Mouse (Mus musculus): ENCODE data around the gene Tbx10. TPM values are rescaled to one million over a fixed set of nuclear protein-coding genes. Genes with fewer than 3 reads are reported as not detected.
"Not testable (repeated sequence)": the region's sequence is repeated elsewhere in the genome, so short reads cannot be mapped to it uniquely, and the experiment has no call there.

Gene Tbx10
- total RNA-seq (2014; fragmentation: Nextera tagmentation) (not detected in 2 replicates), total RNA-seq (2017) (not detected in 2 replicates)

GRCm38 (mm10) chr19:3992416-3992815 is at the start of gene Tbx10:
Tbx10 (plus strand) TSS chr19:3992752.
- no peak for ATAC-seq (replicated peaks; ENCODE audit: low FRiP score, low TSS enrichment, poor library complexity, severe bottlenecking)

- ATAC-seq (replicated peaks; ENCODE audit: low FRiP score, low TSS enrichment, poor library complexity, severe bottlenecking), result peak; percentile 84
Observed at GRCm38 (mm10) chr19:3942986-3943735, 49.4 kb upstream of the Tbx10 start.

- ATAC-seq (replicated peaks; ENCODE audit: low FRiP score, low TSS enrichment, poor library complexity, severe bottlenecking), result no peak
Observed at GRCm38 (mm10) chr19:3945872-3946564, 46.5 kb upstream of the Tbx10 start.

- ATAC-seq (replicated peaks; ENCODE audit: low FRiP score, low TSS enrichment, poor library complexity, severe bottlenecking), result peak; percentile 49; the same call in 1 of the 2 replicates
Observed at GRCm38 (mm10) chr19:3946715-3947114, 45.8 kb upstream of the Tbx10 start.

- no peak for ATAC-seq (replicated peaks; ENCODE audit: low FRiP score, low TSS enrichment, poor library complexity, severe bottlenecking)
Observed at GRCm38 (mm10) chr19:3947813-3948212, 44.7 kb upstream of the Tbx10 start.

- ATAC-seq (replicated peaks; ENCODE audit: low FRiP score, low TSS enrichment, poor library complexity, severe bottlenecking), result no peak
Observed at GRCm38 (mm10) chr19:3948546-3948945, 44.0 kb upstream of the Tbx10 start.

- no peak for ATAC-seq (replicated peaks; ENCODE audit: low FRiP score, low TSS enrichment, poor library complexity, severe bottlenecking)
Observed at GRCm38 (mm10) chr19:3950331-3950730, 42.2 kb upstream of the Tbx10 start.

- ATAC-seq (replicated peaks; ENCODE audit: low FRiP score, low TSS enrichment, poor library complexity, severe bottlenecking), result no peak
Observed at GRCm38 (mm10) chr19:3951461-3951860, 41.1 kb upstream of the Tbx10 start.

GRCm38 (mm10) chr19:3952099-3952498 is 40.5 kb upstream of the Tbx10 start:
- no peak for ATAC-seq (replicated peaks; ENCODE audit: low FRiP score, low TSS enrichment, poor library complexity, severe bottlenecking)

- ATAC-seq (replicated peaks; ENCODE audit: low FRiP score, low TSS enrichment, poor library complexity, severe bottlenecking), result no peak
Observed at GRCm38 (mm10) chr19:3955033-3955432, 37.5 kb upstream of the Tbx10 start.

GRCm38 (mm10) chr19:3955804-3956203 is 36.7 kb upstream of the Tbx10 start:
- no peak for ATAC-seq (replicated peaks; ENCODE audit: low FRiP score, low TSS enrichment, poor library complexity, severe bottlenecking)

GRCm38 (mm10) chr19:3957296-3958036 is 35.1 kb upstream of the Tbx10 start:
- not testable (repeated sequence) for ATAC-seq (replicated peaks; ENCODE audit: low FRiP score, low TSS enrichment, poor library complexity, severe bottlenecking)

GRCm38 (mm10) chr19:3958470-3958869 is 34.1 kb upstream of the Tbx10 start, which contains the start of gene Aldh3b3:
Aldh3b3 (plus strand) TSS chr19:3958645.
- ATAC-seq (replicated peaks; ENCODE audit: low FRiP score, low TSS enrichment, poor library complexity, severe bottlenecking), result no peak

- no peak for ATAC-seq (replicated peaks; ENCODE audit: low FRiP score, low TSS enrichment, poor library complexity, severe bottlenecking)
Observed at GRCm38 (mm10) chr19:3959030-3959429, 33.5 kb upstream of the Tbx10 start.

- no peak for ATAC-seq (replicated peaks; ENCODE audit: low FRiP score, low TSS enrichment, poor library complexity, severe bottlenecking)
Observed at GRCm38 (mm10) chr19:3960211-3960610, 32.3 kb upstream of the Tbx10 start.

GRCm38 (mm10) chr19:3961805-3962204 is 30.7 kb upstream of the Tbx10 start:
- not testable (repeated sequence) for ATAC-seq (replicated peaks; ENCODE audit: low FRiP score, low TSS enrichment, poor library complexity, severe bottlenecking)

GRCm38 (mm10) chr19:3962469-3962868 is 30.1 kb upstream of the Tbx10 start:
- ATAC-seq (replicated peaks; ENCODE audit: low FRiP score, low TSS enrichment, poor library complexity, severe bottlenecking), result no peak

GRCm38 (mm10) chr19:3964030-3964429 is 28.5 kb upstream of the Tbx10 start:
- ATAC-seq (replicated peaks; ENCODE audit: low FRiP score, low TSS enrichment, poor library complexity, severe bottlenecking), result no peak

GRCm38 (mm10) chr19:3966330-3967075 is 26.0 kb upstream of the Tbx10 start:
- ATAC-seq (replicated peaks; ENCODE audit: low FRiP score, low TSS enrichment, poor library complexity, severe bottlenecking), result no peak
